Mouse (Mus musculus): ENCODE measurements around the gene Hoxb6. TPM values are rescaled to one million over a fixed set of nuclear protein-coding genes. Genes with fewer than 3 reads are reported as not detected.

Gene Hoxb6
- polyA plus RNA-seq, 1 experiment from 2014 or later: 0.30 TPM

DNA sequence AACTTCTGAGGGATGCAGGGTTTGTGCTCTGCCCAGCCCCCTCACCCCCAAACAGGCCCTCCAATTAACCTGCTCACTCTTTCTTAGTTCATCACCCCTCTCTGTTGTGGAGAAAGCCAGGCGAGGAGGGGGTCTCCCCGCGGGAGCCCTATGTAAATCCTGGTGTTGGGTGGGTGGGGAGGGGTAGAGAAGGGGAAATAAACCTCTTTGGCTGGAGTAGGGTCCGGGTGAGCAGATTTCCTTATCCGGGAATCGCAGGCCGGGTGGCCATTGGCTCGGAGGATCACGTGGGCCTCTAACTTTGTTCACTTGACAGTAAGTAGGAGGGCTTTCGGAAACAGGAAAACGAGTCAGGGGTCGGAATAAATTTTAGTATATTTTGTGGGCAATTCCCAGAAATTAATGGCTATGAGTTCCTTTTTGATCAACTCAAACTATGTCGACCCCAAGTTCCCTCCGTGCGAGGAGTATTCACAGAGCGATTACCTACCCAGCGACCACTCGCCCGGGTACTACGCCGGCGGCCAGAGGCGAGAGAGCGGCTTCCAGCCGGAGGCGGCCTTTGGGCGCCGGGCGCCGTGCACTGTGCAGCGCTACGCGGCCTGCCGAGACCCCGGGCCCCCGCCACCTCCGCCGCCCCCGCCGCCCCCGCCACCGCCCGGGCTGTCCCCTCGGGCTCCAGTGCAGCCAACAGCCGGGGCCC is 26.2 kb downstream of the Hoxb6 start:
- ATAC-seq: no peak
- WGBS (ENCODE audit: insufficient replicate concordance): under 1% methylated on average over 44 of the region's 45 CpGs
- H3K9ac ChIP-seq: peak overlapping the region; percentile 62
- peak overlapping the region; percentile 68 for H3K4me2 ChIP-seq
- H3K4me1 ChIP-seq: no peaks in the 10 kb centered on the region
- H3K27me3 ChIP-seq (replicated peaks): peaks cover 99% of the 10 kb centered on the region
- no peaks in the 10 kb centered on the region for H3K9me3 ChIP-seq (replicated peaks)
- peak overlapping the region; percentile 57 for H3K4me3 ChIP-seq
- no peaks in the 10 kb centered on the region for H3K36me3 ChIP-seq
- H3K27ac ChIP-seq: peak overlapping the region; percentile 78

GRCm38 (mm10) chr11:96319071-96319902 is 27.0 kb downstream of the Hoxb6 start:
- Histone ChIP-seq H3K36me3 (no peaks in the 10 kb centered on the region), H3K4me2 (peak overlapping the region; percentile 68), H3K9ac (peak overlapping the region; percentile 62), H3K4me3 (peak overlapping the region; percentile 57), H3K27ac (peak overlapping the region; percentile 78), H3K27me3 (replicated peaks) (peaks cover 99% of the 10 kb centered on the region), H3K9me3 (replicated peaks) (no peaks in the 10 kb centered on the region), H3K4me1 (no peaks in the 10 kb centered on the region)
- ATAC-seq: no peak
- under 1% methylated on average over 28 of the region's 34 CpGs for WGBS (ENCODE audit: insufficient replicate concordance)

DNA sequence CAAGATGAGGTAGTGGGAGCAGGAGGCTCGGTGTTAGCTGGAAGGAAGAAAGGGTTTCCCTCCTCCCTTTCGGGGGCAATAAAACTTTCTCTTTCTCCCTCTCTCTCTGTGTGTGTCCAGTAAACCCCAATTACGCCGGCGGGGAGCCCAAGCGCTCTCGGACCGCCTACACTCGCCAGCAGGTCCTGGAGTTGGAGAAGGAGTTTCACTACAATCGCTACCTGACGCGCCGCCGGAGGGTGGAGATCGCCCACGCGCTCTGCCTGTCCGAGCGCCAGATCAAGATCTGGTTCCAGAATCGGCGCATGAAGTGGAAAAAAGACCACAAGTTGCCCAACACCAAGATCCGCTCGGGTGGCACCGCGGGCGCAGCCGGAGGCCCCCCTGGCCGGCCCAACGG is 27.6 kb downstream of the Hoxb6 start:
- peak overlapping the region; percentile 78 for H3K27ac ChIP-seq
- 2% methylated on average over 29 of the region's 29 CpGs for WGBS (ENCODE audit: insufficient replicate concordance)
- H3K27me3 ChIP-seq (replicated peaks): peaks cover 99% of the 10 kb centered on the region
- H3K4me1 ChIP-seq: no peaks in the 10 kb centered on the region
- peak overlapping the region; percentile 53 for H3K9ac ChIP-seq
- ATAC-seq: no peak
- peak overlapping the region; percentile 68 for H3K4me2 ChIP-seq
- H3K36me3 ChIP-seq: no peaks in the 10 kb centered on the region
- H3K9me3 ChIP-seq (replicated peaks): no peaks in the 10 kb centered on the region
- H3K4me3 ChIP-seq: peak overlapping the region; percentile 57

GRCm38 (mm10) chr11:96320688-96321087 is 28.4 kb downstream of the Hoxb6 start:
- H3K4me1 ChIP-seq: no peaks in the 10 kb centered on the region
- H3K9ac ChIP-seq: peak overlapping the region; percentile 27; the same call in 1 of the 2 replicates
- peaks cover 99% of the 10 kb centered on the region for H3K27me3 ChIP-seq (replicated peaks)
- H3K9me3 ChIP-seq (replicated peaks): no peaks in the 10 kb centered on the region
- H3K4me3 ChIP-seq: peak overlapping the region; percentile 11; the same call in 1 of the 2 replicates
- no peaks in the 10 kb centered on the region for H3K36me3 ChIP-seq
- ATAC-seq: no peak
- peak overlapping the region; percentile 67 for H3K27ac ChIP-seq
- 21% methylated on average over 17 of the region's 17 CpGs for WGBS (ENCODE audit: insufficient replicate concordance)
- peak overlapping the region; percentile 68 for H3K4me2 ChIP-seq

- Histone ChIP-seq H3K9me3 (replicated peaks) (no peaks in the 10 kb centered on the region), H3K36me3 (no peaks in the 10 kb centered on the region), H3K27ac (no peak overlapping the region), H3K9ac (no peak overlapping the region), H3K4me2 (no peak overlapping the region), H3K27me3 (replicated peaks) (peaks cover 99% of the 10 kb centered on the region), H3K4me3 (no peak overlapping the region), H3K4me1 (no peaks in the 10 kb centered on the region)
- ATAC-seq: no peak
- WGBS (ENCODE audit: insufficient replicate concordance): 54% methylated on average over 5 of the region's 5 CpGs
Measured at GRCm38 (mm10) chr11:96321846-96322245, 29.6 kb downstream of the Hoxb6 start.

- Histone ChIP-seq H3K27ac (0 out of 2 replicates have a peak overlapping the region, but pooled peaks have one; percentile 32), H3K4me2 (0 out of 2 replicates have a peak overlapping the region, but pooled peaks have one; percentile 8), H3K4me1 (no peaks in the 10 kb centered on the region), H3K9me3 (replicated peaks) (no peaks in the 10 kb centered on the region), H3K27me3 (replicated peaks) (peaks cover 99% of the 10 kb centered on the region), H3K4me3 (no peak overlapping the region), H3K36me3 (no peaks in the 10 kb centered on the region), H3K9ac (no peak overlapping the region)
- 43% methylated on average over 6 of the region's 6 CpGs for WGBS (ENCODE audit: insufficient replicate concordance)
- ATAC-seq: no peak
Measured at GRCm38 (mm10) chr11:96322738-96323137, 30.5 kb downstream of the Hoxb6 start.

DNA sequence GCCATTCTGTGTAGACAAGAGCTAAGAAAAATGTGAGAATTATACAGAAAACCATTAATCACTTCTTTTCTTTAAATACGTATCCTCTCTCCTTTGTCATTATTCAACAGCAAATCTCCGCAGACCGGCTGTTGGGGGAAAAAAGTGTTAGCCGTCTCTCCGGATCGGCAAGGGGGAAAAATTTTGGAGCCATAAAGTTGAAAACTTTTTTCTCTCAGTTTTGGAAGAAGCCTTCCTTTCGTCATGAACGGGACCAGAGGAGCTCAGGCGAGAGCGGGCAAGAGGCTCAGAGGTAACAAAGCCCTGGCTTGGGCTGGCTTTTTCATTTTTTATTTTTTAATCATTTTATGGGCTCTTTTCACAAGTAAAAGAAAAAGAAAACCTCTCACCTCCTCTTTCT is 30.9 kb downstream of the Hoxb6 start, which contains the start of gene Hoxb3:
Gene Hoxb3, plus strand, starts transcription at position 173 of the 400 bp plus-strand sequence.
- no peak for ATAC-seq
- peaks cover 99% of the 10 kb centered on the region for H3K27me3 ChIP-seq (replicated peaks)
- H3K9ac ChIP-seq: no peak within 1 kb of the TSS
- H3K27ac ChIP-seq: peak within 1 kb of the TSS; percentile 53
- H3K4me2 ChIP-seq: 0 out of 2 replicates have a peak within 1 kb of the TSS, but pooled peaks have one; percentile 8
- no peaks in the 10 kb centered on the region for H3K4me1 ChIP-seq
- no peaks in the 10 kb centered on the region for H3K36me3 ChIP-seq
- WGBS (ENCODE audit: insufficient replicate concordance): 54% methylated on average over 10 of the region's 10 CpGs
- H3K9me3 ChIP-seq (replicated peaks): no peaks in the 10 kb centered on the region
- no peak within 1 kb of the TSS for H3K4me3 ChIP-seq

DNA sequence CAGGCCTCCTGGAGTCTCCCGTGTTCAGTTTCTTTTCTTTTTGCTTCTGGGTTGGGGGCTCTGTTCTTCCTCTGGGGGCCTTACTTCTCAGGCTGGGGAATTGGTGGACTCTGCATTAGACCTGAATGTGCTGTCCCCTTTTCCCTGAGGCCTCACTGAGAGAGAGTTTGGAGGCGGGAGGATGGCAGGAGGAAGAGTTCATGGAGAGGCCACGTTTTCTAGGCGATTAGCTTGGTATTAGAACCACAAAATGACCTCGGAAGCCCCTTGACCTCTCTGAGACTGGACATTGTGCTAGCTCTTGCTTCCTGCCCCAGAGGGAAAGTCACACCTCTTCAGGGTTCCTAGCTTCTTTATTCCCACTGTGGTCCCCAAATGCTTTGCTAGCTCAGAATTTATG is 31.8 kb downstream of the Hoxb6 start:
- WGBS (ENCODE audit: insufficient replicate concordance): 18% methylated on average over 5 of the region's 5 CpGs

DNA sequence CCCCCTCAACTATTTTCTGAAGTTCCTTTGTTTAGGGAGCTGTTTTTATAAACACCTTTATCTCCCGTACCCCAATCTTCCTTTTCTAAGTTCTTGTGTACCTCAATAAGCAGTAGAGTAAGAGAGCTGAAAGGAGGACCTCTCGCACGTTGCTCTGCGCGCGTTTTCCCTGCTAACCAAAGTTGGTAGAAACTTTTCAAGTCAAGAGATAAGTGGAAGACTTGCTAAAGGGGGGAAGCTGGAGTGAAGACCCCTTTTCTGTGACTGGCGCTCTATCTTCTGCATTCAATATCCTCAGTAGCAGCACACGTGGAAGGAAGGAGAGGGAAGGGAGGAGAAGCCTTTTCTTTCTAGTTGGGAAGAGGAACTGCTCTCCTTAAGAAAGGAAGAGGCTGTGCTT is 32.7 kb downstream of the Hoxb6 start:
- Histone ChIP-seq H3K9me3 (replicated peaks) (no peaks in the 10 kb centered on the region), H3K27ac (no peak overlapping the region), H3K36me3 (no peaks in the 10 kb centered on the region), H3K4me2 (peak overlapping the region; percentile 10; the same call in 1 of the 2 replicates), H3K27me3 (replicated peaks) (peaks cover 99% of the 10 kb centered on the region), H3K4me3 (no peak overlapping the region), H3K9ac (no peak overlapping the region), H3K4me1 (no peaks in the 10 kb centered on the region)
- WGBS (ENCODE audit: insufficient replicate concordance): 21% methylated on average over 8 of the region's 8 CpGs
- ATAC-seq: no peak

More for the DNA sequence above, 31.8 kb downstream of the Hoxb6 start:
- H3K27ac ChIP-seq: peak overlapping the region; percentile 53
- H3K36me3 ChIP-seq: no peaks in the 10 kb centered on the region
- H3K4me1 ChIP-seq: no peaks in the 10 kb centered on the region
- ATAC-seq: no peak
- H3K9me3 ChIP-seq (replicated peaks): no peaks in the 10 kb centered on the region
- H3K27me3 ChIP-seq (replicated peaks): peaks cover 99% of the 10 kb centered on the region
- H3K4me2 ChIP-seq: no peak overlapping the region
- H3K9ac ChIP-seq: no peak overlapping the region
- no peak overlapping the region for H3K4me3 ChIP-seq

- ATAC-seq: no peak
- H3K9me3 ChIP-seq (replicated peaks): no peaks in the 10 kb centered on the region
- 45% methylated on average over 22 of the region's 22 CpGs for WGBS (ENCODE audit: insufficient replicate concordance)
- H3K4me2 ChIP-seq: peak overlapping the region; percentile 20
- no peaks in the 10 kb centered on the region for H3K4me1 ChIP-seq
- H3K9ac ChIP-seq: no peak overlapping the region; the same call in 1 of the 2 replicates
- H3K4me3 ChIP-seq: 0 out of 2 replicates have a peak overlapping the region, but pooled peaks have one; percentile 2
- peaks cover 99% of the 10 kb centered on the region for H3K27me3 ChIP-seq (replicated peaks)
- no peaks in the 10 kb centered on the region for H3K36me3 ChIP-seq
- H3K27ac ChIP-seq: no peak overlapping the region
Measured at GRCm38 (mm10) chr11:96325747-96326212, 33.5 kb downstream of the Hoxb6 start.

DNA sequence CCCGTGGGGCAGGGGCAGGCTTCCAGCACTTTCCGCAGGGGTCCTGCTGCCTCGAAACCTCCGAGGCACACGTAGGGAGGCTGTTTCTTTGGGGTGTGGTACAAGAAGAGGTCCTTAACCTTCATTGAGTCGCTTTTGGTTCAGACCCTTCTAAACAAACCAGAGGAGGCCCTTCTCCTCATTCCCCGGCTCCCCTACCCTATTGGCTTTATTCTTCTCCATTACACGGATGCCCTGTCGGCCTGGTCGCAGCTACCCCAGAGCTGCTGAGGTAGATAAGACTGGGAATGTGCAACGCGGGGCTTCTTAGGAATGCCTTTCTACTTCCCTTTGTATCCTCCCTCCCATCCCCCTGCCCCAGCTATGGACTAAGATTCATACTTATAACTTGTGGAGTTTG is 34.4 kb downstream of the Hoxb6 start:
- no peaks in the 10 kb centered on the region for H3K9me3 ChIP-seq (replicated peaks)
- no peaks in the 10 kb centered on the region for H3K4me1 ChIP-seq
- peaks cover 100% of the 10 kb centered on the region for H3K27me3 ChIP-seq (replicated peaks)
- ATAC-seq: no peak
- H3K36me3 ChIP-seq: no peaks in the 10 kb centered on the region
- H3K9ac ChIP-seq: no peak overlapping the region
- no peak overlapping the region for H3K27ac ChIP-seq
- WGBS (ENCODE audit: insufficient replicate concordance): 34% methylated on average over 12 of the region's 12 CpGs
- no peak overlapping the region for H3K4me3 ChIP-seq
- 0 out of 2 replicates have a peak overlapping the region, but pooled peaks have one; percentile 17 for H3K4me2 ChIP-seq

GRCm38 (mm10) chr11:96327122-96327521 is 34.8 kb downstream of the Hoxb6 start:
- Histone ChIP-seq H3K27me3 (replicated peaks) (peaks cover 100% of the 10 kb centered on the region), H3K4me3 (no peak overlapping the region), H3K9ac (no peak overlapping the region)

More at GRCm38 (mm10) chr11:96327122-96327521, 34.8 kb downstream of the Hoxb6 start:
- H3K4me2 ChIP-seq: no peak overlapping the region
- no peak overlapping the region for H3K27ac ChIP-seq
- no peaks in the 10 kb centered on the region for H3K36me3 ChIP-seq
- ATAC-seq: no peak
- no peaks in the 10 kb centered on the region for H3K9me3 ChIP-seq (replicated peaks)
- H3K4me1 ChIP-seq: no peaks in the 10 kb centered on the region
- 42% methylated on average over 7 of the region's 7 CpGs for WGBS (ENCODE audit: insufficient replicate concordance)
